Mouse (Mus musculus) heart, embryonic 10.5 days (tissue): Measurements from ENCODE around the gene A930033H14Rik. TPM values are rescaled to one million over a fixed set of nuclear protein-coding genes. Genes with fewer than 3 reads are reported as not detected.

ENCODE experiments used
- DNase-seq: peaks from one replicate; pipeline ENCODE4 v3.0.0-alpha.2; 2017; ENCODE audit warnings: low spot score
- H3K27ac ChIP-seq: fragments of 300-500 bp; sonication (generic); 2 replicates; pipeline ENCODE4 v1.5.1; 2016; ENCODE audit warnings: mild to moderate bottlenecking
- H3K27me3 ChIP-seq: fragments of 300-500 bp; sonication (generic); 2 replicates; pipeline ENCODE4 v1.6.1; 2016; ENCODE audit warnings: mild to moderate bottlenecking; ENCODE audit not compliant: poor library complexity, insufficient read depth, severe bottlenecking
- H3K36me3 ChIP-seq: fragments of 300-500 bp; sonication (generic); 2 replicates; pipeline ENCODE4 v1.6.1; 2016; ENCODE audit warnings: mild to moderate bottlenecking, moderate library complexity
- H3K4me1 ChIP-seq: fragments of 300-500 bp; sonication (generic); 2 replicates; pipeline ENCODE4 v1.6.1; 2016; ENCODE audit warnings: mild to moderate bottlenecking
- H3K4me3 ChIP-seq: fragments of 300-500 bp; sonication (generic); 2 replicates; pipeline ENCODE4 v1.5.1; 2016; ENCODE audit warnings: mild to moderate bottlenecking, moderate library complexity
- H3K9me3 ChIP-seq: fragments of 300-500 bp; sonication (generic); 2 replicates; pipeline ENCODE4 v1.6.1; 2016; ENCODE audit warnings: mild to moderate bottlenecking, moderate library complexity
- WGBS: fragments of 180-500 bp; shearing (Covaris S2); methylation state at CpG from one replicate; pipeline ENCODE4 v1.1.7; 2016; 5-methylcytosine and 5-hydroxymethylcytosine counted together
- polyA plus RNA-seq: library from polyadenylated mRNA; unstranded; fragments of >200 nt; fragmentation: Nextera tagmentation; extraction: Ambion mirVana; gene quantifications from 2 replicates; pipeline ENCODE4 v1.2.1, GENCODE M21; 2016

A930033H14Rik gene
- polyA plus RNA-seq, result 1.7 and 1.9 TPM in 2 replicates

DNA sequence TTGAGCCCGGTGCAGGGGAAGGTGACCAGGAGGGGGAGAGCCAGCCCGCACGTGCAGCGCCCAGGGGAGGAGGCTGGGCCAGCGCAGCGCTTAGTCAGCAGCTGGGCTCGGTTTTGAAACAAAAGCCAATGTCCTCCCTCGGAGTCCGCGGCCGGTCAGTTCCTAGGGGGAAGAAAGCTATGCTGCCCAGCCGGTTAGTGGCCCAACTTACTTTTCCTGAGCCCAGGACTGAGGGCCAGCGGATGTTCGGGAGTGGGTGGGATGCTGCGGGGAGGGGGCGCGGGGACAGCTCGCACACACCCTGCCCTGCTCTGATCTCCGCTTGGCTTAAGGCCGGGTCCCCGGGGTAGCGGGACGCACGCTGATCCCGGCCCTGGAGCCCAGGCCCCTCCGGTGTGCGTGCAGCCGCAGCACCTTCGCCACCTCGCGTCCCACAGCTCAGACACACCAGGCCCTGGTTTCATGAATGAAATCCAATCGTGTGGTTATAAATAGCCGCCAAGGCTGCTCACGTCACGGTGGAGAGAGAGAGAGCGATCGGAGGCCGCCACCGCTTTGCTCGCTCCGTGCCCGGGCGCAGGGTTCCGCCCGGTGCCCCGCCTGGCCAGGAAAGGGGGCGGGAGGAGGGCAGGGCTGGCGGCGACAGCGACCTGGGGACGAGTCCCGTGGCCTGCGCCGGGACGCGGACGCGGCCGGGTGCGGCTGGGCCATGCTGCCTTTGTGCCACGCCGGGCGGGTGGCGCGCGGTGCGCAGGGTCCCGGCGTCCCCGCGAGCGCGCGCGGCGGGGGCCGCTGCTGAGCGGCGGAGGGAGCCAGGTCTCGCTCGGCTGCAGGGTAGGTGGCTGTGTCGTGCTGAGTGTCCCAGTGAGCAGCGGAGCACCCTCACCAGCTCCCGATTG lies at the start of gene A930033H14Rik:
Gene A930033H14Rik, minus strand, starts transcription at position 557 of the 899 bp plus-strand sequence.
- DNase-seq, result peak; percentile 90
- Histone ChIP-seq H3K27me3 (no peaks in the 10 kb centered on the region), H3K36me3 (peaks cover 28% of the 10 kb centered on the region), H3K4me1 (peaks cover 17% of the 10 kb centered on the region), H3K27ac (peak within 1 kb of the TSS; percentile 99), H3K9me3 (no peaks in the 10 kb centered on the region), H3K4me3 (peak within 1 kb of the TSS; percentile 91)
- under 1% methylated on average over 83 of the region's 84 CpGs for WGBS

- H3K27me3 ChIP-seq, result no peaks in the 10 kb centered on the region
- peaks cover 51% of the 10 kb centered on the region for H3K4me1 ChIP-seq
- no peak overlapping the region for H3K4me3 ChIP-seq
- DNase-seq, result no peak
- peak overlapping the region; percentile 22; the same call in 1 of the 2 replicates for H3K27ac ChIP-seq
- H3K9me3 ChIP-seq, result no peaks in the 10 kb centered on the region
- peaks cover 21% of the 10 kb centered on the region for H3K36me3 ChIP-seq
- WGBS, result 80% methylated on average over 8 of the region's 8 CpGs
Measured at GRCm38 (mm10) chr10:69259929-69260328, 47.0 kb upstream of the A930033H14Rik start.

- Histone ChIP-seq H3K36me3 (peaks cover 21% of the 10 kb centered on the region), H3K27me3 (no peaks in the 10 kb centered on the region), H3K27ac (0 out of 2 replicates have a peak overlapping the region, but pooled peaks have one; percentile 52), H3K4me3 (no peak overlapping the region), H3K4me1 (peaks cover 57% of the 10 kb centered on the region), H3K9me3 (no peaks in the 10 kb centered on the region)
- WGBS, result 64% methylated on average over 2 of the region's 2 CpGs
- DNase-seq, result no peak
Measured at GRCm38 (mm10) chr10:69259161-69259560, 46.3 kb upstream of the A930033H14Rik start.

DNA sequence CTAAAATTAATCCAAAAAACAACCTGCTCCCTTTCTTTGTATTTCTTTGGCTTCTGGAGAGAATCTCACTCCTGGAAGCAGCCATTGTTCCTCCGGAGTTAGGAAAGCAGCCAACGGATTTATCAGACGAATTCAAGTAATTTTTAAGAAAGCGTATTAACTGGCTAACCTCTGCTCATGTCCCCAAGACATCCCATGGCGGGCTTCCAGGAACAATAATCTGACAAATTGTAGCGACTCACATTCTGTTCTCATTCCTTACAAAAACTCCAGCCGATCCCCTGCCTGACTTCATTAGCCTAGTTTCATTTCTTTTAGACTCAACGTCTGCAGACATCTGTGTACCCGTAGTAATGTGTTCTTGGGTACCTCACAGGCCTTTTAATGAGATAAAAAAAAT lies 45.7 kb upstream of the A930033H14Rik start:
- 77% methylated on average over 9 of the region's 9 CpGs for WGBS

GRCm38 (mm10) chr10:69257592-69258133 lies 44.8 kb upstream of the A930033H14Rik start:
- Histone ChIP-seq H3K9me3 (no peaks in the 10 kb centered on the region), H3K36me3 (peaks cover 21% of the 10 kb centered on the region), H3K4me3 (no peak overlapping the region), H3K27ac (no peak overlapping the region), H3K27me3 (no peaks in the 10 kb centered on the region), H3K4me1 (peaks cover 58% of the 10 kb centered on the region)
- WGBS, result 81% methylated on average over 6 of the region's 6 CpGs
- no peak for DNase-seq

More for the DNA sequence above, 45.7 kb upstream of the A930033H14Rik start:
- DNase-seq, result no peak
- no peaks in the 10 kb centered on the region for H3K9me3 ChIP-seq
- H3K27me3 ChIP-seq, result no peaks in the 10 kb centered on the region
- peaks cover 57% of the 10 kb centered on the region for H3K4me1 ChIP-seq
- H3K27ac ChIP-seq, result no peak overlapping the region
- no peak overlapping the region for H3K4me3 ChIP-seq
- peaks cover 21% of the 10 kb centered on the region for H3K36me3 ChIP-seq

GRCm38 (mm10) chr10:69255594-69255993 lies 42.7 kb upstream of the A930033H14Rik start:
- peaks cover 19% of the 10 kb centered on the region for H3K36me3 ChIP-seq
- no peaks in the 10 kb centered on the region for H3K27me3 ChIP-seq
- no peak overlapping the region for H3K4me3 ChIP-seq
- WGBS, result 45% methylated on average over 5 of the region's 5 CpGs
- DNase-seq, result no peak
- 0 out of 2 replicates have a peak overlapping the region, but pooled peaks have one; percentile 13 for H3K27ac ChIP-seq
- H3K9me3 ChIP-seq, result no peaks in the 10 kb centered on the region
- peaks cover 50% of the 10 kb centered on the region for H3K4me1 ChIP-seq

GRCm38 (mm10) chr10:69254390-69254847 lies 41.5 kb upstream of the A930033H14Rik start:
- H3K27me3 ChIP-seq, result no peaks in the 10 kb centered on the region
- H3K4me3 ChIP-seq, result no peak overlapping the region
- peaks cover 43% of the 10 kb centered on the region for H3K4me1 ChIP-seq

DNA sequence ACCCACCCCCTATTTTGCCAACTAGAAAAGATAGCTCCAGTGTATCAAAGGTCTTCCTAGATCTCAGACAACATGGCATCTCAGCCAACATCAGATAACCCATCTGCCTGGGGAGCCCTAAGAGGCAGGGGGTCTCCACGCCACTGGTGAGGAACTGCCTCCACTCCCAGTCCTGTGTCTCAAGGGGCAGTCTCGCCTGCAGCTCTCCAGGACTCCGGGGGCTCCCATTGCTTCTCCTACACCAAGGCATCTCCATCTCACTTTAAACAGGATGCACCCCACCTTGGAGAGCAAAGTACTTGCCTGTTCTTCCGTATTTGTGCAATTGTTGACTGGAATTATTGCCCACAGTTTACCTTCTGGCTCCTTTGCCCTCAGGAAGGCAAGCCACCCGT lies 40.8 kb upstream of the A930033H14Rik start:
- peaks cover 27% of the 10 kb centered on the region for H3K36me3 ChIP-seq
- H3K4me1 ChIP-seq, result peaks cover 37% of the 10 kb centered on the region
- no peaks in the 10 kb centered on the region for H3K9me3 ChIP-seq
- 66% methylated on average over 5 of the region's 5 CpGs for WGBS
- H3K27me3 ChIP-seq, result no peaks in the 10 kb centered on the region
- H3K4me3 ChIP-seq, result no peak overlapping the region
- no peak for DNase-seq
- peak overlapping the region; percentile 89 for H3K27ac ChIP-seq

More at GRCm38 (mm10) chr10:69254390-69254847, 41.5 kb upstream of the A930033H14Rik start:
- peaks cover 21% of the 10 kb centered on the region for H3K36me3 ChIP-seq
- H3K9me3 ChIP-seq, result no peaks in the 10 kb centered on the region
- 18% methylated on average over 8 of the region's 8 CpGs for WGBS
- peak overlapping the region; percentile 89 for H3K27ac ChIP-seq
- no peak for DNase-seq

DNA sequence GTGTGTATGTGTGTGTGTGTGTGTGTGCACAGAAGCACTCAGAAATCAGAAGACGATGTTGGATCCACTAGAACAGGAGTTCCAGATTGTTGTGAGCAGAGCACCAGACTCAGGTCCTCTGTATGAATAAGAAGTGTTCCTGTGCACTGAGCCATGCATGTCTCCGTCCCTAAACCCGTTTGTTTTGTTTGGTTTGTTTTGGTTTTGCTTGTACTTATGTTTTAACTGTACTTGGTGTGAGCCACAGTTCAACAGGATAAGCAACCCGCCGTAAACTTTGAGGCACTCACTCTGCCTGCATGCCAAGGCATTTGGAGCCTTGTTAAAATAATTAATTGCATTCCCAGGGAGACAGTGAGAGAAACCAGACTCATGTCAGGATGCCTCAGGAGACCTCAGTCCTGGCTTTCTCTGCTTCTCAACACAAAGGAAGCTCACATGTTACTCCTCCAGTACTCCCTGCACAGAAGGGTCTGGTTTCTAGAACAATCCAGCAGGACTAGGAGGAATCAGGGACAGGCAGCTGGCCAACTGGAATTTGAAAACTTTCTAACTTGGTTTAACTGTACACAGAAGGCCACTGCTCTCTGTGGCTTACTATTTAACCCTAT lies 40.3 kb upstream of the A930033H14Rik start:
- peak; percentile 80 for DNase-seq
- H3K4me3 ChIP-seq, result no peak overlapping the region
- H3K36me3 ChIP-seq, result peaks cover 29% of the 10 kb centered on the region
- whole genome bisulfite sequencing, result 28% methylated on average over 5 of the region's 5 CpGs
- H3K4me1 ChIP-seq, result peaks cover 37% of the 10 kb centered on the region
- no peaks in the 10 kb centered on the region for H3K27me3 ChIP-seq
- peak overlapping the region; percentile 89 for H3K27ac ChIP-seq
- H3K9me3 ChIP-seq, result no peaks in the 10 kb centered on the region

DNA sequence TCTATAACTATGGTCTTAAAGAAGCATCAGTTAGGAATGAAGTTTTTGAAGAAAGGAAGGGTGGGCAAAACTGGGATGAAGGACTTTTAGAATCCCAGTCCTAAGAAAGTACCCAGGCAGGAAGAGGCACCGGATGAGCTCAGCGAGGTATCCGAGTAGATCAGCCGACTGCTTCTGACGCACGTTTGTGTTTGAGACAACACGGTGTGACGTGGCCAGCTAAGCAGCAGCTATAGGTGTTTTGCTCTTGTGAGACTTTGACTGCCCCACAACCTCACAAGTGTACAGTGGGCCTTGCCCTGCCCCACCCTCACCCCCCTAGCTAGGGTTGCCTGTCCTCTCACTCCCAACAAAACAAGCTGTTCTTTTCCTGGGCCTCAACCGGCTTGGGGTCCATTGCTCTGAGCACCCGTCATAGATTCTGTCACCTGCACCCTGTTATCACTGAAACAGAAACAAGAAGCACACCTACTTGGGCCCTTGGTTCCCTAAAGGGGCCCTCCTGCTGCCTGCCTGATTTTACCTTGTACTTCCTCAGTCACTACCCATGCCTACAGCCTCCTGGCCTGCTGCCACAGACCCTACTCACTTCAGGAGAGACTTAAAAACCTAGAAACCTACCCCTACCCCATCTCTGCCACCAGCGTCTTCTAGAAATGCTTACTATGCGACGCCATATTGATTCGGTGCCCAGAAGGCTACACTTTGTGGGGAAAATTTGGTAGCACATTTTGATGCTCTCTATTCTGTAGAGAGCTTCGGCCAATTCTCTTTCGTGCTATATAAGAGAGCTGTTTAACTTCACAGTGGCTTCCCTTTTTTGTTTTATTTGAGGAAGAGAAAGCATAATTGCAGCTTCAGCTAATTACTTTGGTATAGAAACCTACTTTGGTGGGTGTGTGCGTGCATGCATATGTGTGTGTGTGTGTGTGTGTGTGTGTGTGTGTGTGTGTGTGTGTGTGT lies 39.5 kb upstream of the A930033H14Rik start:
- DNase-seq, result no peak
- no peaks in the 10 kb centered on the region for H3K9me3 ChIP-seq
- peak overlapping the region; percentile 89 for H3K27ac ChIP-seq
- no peaks in the 10 kb centered on the region for H3K27me3 ChIP-seq
- WGBS, result 82% methylated on average over 17 of the region's 17 CpGs
- H3K4me1 ChIP-seq, result peaks cover 37% of the 10 kb centered on the region
- peaks cover 26% of the 10 kb centered on the region for H3K36me3 ChIP-seq
- no peak overlapping the region for H3K4me3 ChIP-seq

DNA sequence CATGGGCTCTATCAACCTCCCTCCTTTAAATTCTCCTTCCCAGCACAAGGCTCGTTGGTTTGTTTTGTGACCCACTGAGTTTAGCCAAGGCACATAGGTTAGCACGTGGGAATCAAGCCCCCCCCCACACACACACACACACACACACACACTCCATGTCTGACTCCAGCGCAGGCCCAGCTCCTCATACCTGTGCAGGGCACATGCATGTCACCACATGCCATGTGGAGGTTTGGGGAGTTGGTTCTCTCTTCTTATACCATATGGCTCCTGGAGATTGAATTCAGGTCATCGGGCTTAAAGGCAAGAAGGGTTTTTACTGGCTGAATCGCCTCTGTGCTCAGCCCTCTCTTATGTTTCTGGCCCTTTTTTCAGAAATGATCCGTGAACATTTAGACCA lies 38.4 kb upstream of the A930033H14Rik start:
- H3K27ac ChIP-seq, result no peak overlapping the region
- peaks cover 37% of the 10 kb centered on the region for H3K4me1 ChIP-seq
- no peaks in the 10 kb centered on the region for H3K9me3 ChIP-seq
- H3K27me3 ChIP-seq, result no peaks in the 10 kb centered on the region
- WGBS, result 86% methylated on average over 6 of the region's 6 CpGs
- peaks cover 23% of the 10 kb centered on the region for H3K36me3 ChIP-seq
- DNase-seq, result no peak
- no peak overlapping the region for H3K4me3 ChIP-seq
